Mouse (Mus musculus): ENCODE measurements at regions not wholly inside any gene's neighbourhood (a gene's known extent, or its start where the extent isn't known, plus 50 kb on each side); places are given as distances from the start of the nearest gene placed in this dataset.
A peak's percentile ranks its signal among the peaks of the same experiment; 100 is the strongest.

DNA sequence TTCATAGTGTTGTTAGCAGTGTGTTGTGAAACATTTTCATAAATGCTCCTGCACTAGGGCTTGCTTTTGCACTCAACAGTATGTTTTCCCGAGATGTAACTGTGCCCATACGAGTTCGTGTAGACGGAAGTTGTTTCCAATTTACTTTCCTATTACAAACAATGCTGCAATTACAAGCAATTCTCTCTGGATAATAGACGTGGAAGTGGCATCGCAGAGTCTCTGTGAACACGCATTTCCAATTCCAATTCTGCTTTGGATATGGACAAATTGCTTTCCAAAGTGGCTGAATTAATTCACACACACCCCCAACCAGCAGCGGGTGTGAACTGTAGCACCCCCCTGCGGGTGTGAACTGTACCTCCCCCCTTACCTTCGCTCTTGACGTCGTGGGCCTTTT lies 250.9 kb upstream of the Dio3 start:
- no peaks in the 10 kb centered on the region for H3K9me3 ChIP-seq (ENCODE audit: low read length)
- no peak for ATAC-seq
- TF ChIP-seq EP300 (IDR thresholded peaks at IDR 0.05; ENCODE audit: low read depth) (no peak), CTCF (IDR thresholded peaks at IDR 0.05; ENCODE audit: low read depth) (no peak)

DNA sequence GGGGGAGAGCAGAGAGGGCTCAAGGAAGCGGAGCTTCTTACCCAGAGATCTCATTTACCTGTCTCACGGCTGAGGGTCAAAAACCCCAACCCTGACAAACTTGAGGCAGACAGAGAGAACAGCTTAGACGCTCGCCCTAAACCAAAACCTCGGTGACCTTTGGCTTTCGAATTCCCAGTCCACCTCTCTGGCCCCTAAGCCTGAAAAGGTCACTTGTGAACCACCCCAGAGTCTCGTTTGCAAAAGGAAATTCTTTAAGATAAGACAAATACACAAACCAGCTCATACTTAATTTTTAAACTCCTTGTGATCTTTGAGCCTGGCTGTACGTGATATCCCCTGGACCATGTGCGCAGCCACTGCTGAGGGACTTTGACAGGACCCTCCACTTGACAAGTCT lies 250.2 kb upstream of the Dio3 start:
- H3K36me3 ChIP-seq (replicated peaks; ENCODE audit: insufficient read depth, low read length), result no peaks in the 10 kb centered on the region
- no peaks in the 10 kb centered on the region for H3K9me3 ChIP-seq (ENCODE audit: low read length)
- no peak overlapping the region for H3K27ac ChIP-seq (ENCODE audit: low read depth)
- ATAC-seq, result no peak
- TF ChIP-seq EP300 (IDR thresholded peaks at IDR 0.05; ENCODE audit: low read depth), result no peak
- TF ChIP-seq CTCF (IDR thresholded peaks at IDR 0.05; ENCODE audit: low read depth), result no peak
- H3K4me3 ChIP-seq (ENCODE audit: low read depth, low read length), result no peak overlapping the region
- WGBS (ENCODE audit: insufficient replicate concordance), result 46% methylated on average over 9 of the region's 9 CpGs
- H3K9ac ChIP-seq (replicated peaks), result no peak overlapping the region
- DNase-seq, result no peak
- peaks cover 2% of the 10 kb centered on the region; the same call in 1 of the 2 replicates for H3K4me1 ChIP-seq (ENCODE audit: insufficient read depth)
- no peak overlapping the region for H3K4me2 ChIP-seq (ENCODE audit: low read depth, low read length)
- H3K27me3 ChIP-seq (ENCODE audit: insufficient read depth, low read length), result no peaks in the 10 kb centered on the region

More for the DNA sequence above, 250.9 kb upstream of the Dio3 start:
- Histone ChIP-seq H3K36me3 (replicated peaks; ENCODE audit: insufficient read depth, low read length) (no peaks in the 10 kb centered on the region), H3K4me1 (ENCODE audit: insufficient read depth) (peaks cover 2% of the 10 kb centered on the region; the same call in 1 of the 2 replicates), H3K27ac (ENCODE audit: low read depth) (no peak overlapping the region), H3K9ac (replicated peaks) (no peak overlapping the region), H3K4me2 (ENCODE audit: low read depth, low read length) (no peak overlapping the region), H3K27me3 (ENCODE audit: insufficient read depth, low read length) (no peaks in the 10 kb centered on the region), H3K4me3 (ENCODE audit: low read depth, low read length) (no peak overlapping the region)
- no peak for DNase-seq
- WGBS (ENCODE audit: insufficient replicate concordance), result 59% methylated on average over 12 of the region's 12 CpGs

DNA sequence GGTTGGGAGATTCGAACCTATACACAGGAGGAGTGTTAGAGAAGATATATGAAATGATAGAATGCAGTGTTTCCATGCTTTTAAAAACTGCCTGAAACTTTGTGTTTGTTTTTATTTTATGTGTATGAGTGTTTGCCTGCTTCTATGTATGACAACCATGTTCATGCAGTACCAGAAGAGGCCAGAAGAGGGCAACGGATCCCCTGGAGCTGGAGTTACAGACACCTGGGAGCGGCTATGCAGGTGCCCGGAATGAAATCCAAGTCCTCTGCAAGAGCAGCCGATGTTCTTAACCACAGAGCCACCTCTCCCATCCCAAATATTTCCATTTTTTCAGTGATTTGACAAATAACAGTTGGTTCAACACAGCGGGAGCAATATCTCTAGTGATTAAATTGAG lies 247.5 kb upstream of the Dio3 start:
- no peak overlapping the region for H3K4me2 ChIP-seq (ENCODE audit: low read depth, low read length)
- DNase-seq (peak; percentile 35), ATAC-seq (no peak)
- H3K27me3 ChIP-seq (ENCODE audit: insufficient read depth, low read length), result no peaks in the 10 kb centered on the region
- no peak overlapping the region for H3K4me3 ChIP-seq (ENCODE audit: low read depth, low read length)
- H3K9ac ChIP-seq (replicated peaks), result no peak overlapping the region
- peak; percentile 58 for TF ChIP-seq CTCF (IDR thresholded peaks at IDR 0.05; ENCODE audit: low read depth)
- TF ChIP-seq EP300 (IDR thresholded peaks at IDR 0.05; ENCODE audit: low read depth), result no peak
- H3K4me1 ChIP-seq (ENCODE audit: insufficient read depth), result peaks cover 2% of the 10 kb centered on the region; the same call in 1 of the 2 replicates
- no peak overlapping the region for H3K27ac ChIP-seq (ENCODE audit: low read depth)
- H3K9me3 ChIP-seq (ENCODE audit: low read length), result no peaks in the 10 kb centered on the region
- 51% methylated on average over 6 of the region's 6 CpGs for WGBS (ENCODE audit: insufficient replicate concordance)
- no peaks in the 10 kb centered on the region for H3K36me3 ChIP-seq (replicated peaks; ENCODE audit: insufficient read depth, low read length)

DNA sequence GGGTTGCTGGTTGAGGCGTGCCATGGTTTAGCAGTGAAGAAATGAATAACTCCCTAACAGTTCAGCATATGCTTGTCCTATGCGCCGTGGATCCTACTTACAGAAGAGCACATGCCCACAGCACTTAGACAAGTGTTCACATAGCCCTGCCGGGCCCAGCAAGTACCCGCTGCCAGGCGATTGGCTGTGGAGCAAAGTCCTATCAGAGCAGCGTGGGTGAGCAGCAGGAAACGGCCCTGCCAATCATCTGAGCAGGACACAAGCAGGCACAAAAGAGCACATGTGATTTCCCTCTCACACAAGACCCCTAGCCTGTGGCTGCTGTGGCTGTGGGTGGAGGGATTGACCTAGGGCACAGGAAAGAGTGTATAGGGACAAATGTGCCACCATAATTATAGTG lies 243.7 kb upstream of the Dio3 start:
- Histone ChIP-seq H3K9ac (replicated peaks) (no peak overlapping the region), H3K36me3 (replicated peaks; ENCODE audit: insufficient read depth, low read length) (no peaks in the 10 kb centered on the region), H3K4me1 (ENCODE audit: insufficient read depth) (no peaks in the 10 kb centered on the region), H3K9me3 (ENCODE audit: low read length) (no peaks in the 10 kb centered on the region), H3K27ac (ENCODE audit: low read depth) (no peak overlapping the region), H3K27me3 (ENCODE audit: insufficient read depth, low read length) (no peaks in the 10 kb centered on the region), H3K4me2 (ENCODE audit: low read depth, low read length) (no peak overlapping the region), H3K4me3 (ENCODE audit: low read depth, low read length) (no peak overlapping the region)
- TF ChIP-seq EP300 (IDR thresholded peaks at IDR 0.05; ENCODE audit: low read depth) (no peak), CTCF (IDR thresholded peaks at IDR 0.05; ENCODE audit: low read depth) (no peak)
- no peak for DNase-seq
- WGBS (ENCODE audit: insufficient replicate concordance), result 62% methylated on average over 8 of the region's 8 CpGs
- ATAC-seq, result no peak

DNA sequence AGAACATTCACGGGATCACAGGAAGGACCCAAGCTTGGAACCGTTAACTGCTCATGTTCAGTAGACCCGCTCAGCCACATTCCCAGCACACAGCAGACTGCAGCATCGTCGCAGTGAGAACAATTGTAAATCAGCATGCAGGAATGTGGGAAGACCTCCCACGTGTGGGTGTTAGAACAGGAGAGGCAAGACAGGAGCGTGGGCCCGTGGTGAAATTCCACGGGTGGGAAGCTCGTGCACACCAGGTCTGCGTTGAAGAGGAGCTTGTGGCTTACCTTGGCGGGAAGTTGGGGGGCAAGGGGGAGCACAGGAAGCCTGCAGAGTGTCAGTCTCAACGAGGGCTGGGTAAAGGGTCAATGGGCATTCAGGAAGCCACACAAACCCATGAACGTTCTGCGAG lies 238.2 kb upstream of the Dio3 start:
- TF ChIP-seq CTCF (IDR thresholded peaks at IDR 0.05; ENCODE audit: low read depth), result no peak
- no peak for TF ChIP-seq EP300 (IDR thresholded peaks at IDR 0.05; ENCODE audit: low read depth)
- Histone ChIP-seq H3K4me1 (ENCODE audit: insufficient read depth) (no peaks in the 10 kb centered on the region), H3K27me3 (ENCODE audit: insufficient read depth, low read length) (no peaks in the 10 kb centered on the region), H3K27ac (ENCODE audit: low read depth) (no peak overlapping the region), H3K4me2 (ENCODE audit: low read depth, low read length) (no peak overlapping the region), H3K36me3 (replicated peaks; ENCODE audit: insufficient read depth, low read length) (no peaks in the 10 kb centered on the region), H3K4me3 (ENCODE audit: low read depth, low read length) (no peak overlapping the region), H3K9ac (replicated peaks) (no peak overlapping the region), H3K9me3 (ENCODE audit: low read length) (no peaks in the 10 kb centered on the region)
- ATAC-seq, result no peak
- WGBS (ENCODE audit: insufficient replicate concordance), result 50% methylated on average over 15 of the region's 15 CpGs
- no peak for DNase-seq

DNA sequence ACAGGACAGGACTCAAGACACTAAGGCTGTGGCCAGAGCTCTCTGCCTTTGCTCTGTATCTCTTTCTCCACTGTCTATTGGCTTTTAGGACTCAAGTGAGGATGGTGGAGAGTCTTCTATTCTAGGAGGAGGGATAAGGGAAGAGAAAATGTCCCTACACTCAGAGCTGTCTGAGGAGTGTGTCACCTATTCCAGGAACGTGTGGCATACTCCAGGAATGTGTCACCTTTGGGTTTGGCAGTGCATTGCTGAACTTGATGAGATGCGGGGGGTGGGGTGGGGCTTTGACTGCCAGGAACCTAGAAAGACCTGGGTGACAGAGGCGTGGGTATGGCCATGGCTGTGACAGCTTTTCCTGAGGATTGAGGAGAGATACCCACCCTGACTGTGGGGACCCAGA lies 237.1 kb upstream of the Dio3 start:
- H3K9me3 ChIP-seq (ENCODE audit: low read length), result no peaks in the 10 kb centered on the region
- no peak for DNase-seq

DNA sequence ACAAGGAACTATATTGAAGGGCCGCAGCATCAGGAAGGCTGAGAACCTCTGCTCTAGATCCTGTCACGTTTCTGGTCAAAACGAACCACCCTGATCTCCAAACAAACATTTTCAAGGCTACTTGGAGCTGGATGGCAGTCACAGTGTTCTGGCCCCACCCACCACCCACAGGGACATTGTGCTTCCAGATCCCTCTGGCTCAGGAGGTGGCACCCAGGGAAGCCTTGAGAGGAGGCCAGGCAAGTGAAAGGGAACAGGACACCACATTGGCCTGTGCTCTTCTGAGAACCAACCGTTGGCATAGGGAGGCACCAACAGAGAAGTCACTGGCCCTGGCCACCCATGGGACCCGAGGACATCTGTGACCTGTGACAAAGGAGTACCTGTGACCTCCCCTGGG lies 234.6 kb upstream of the Dio3 start:
- H3K9ac ChIP-seq (replicated peaks), result no peak overlapping the region
- H3K9me3 ChIP-seq (ENCODE audit: low read length), result no peaks in the 10 kb centered on the region
- no peak for ATAC-seq
- H3K36me3 ChIP-seq (replicated peaks; ENCODE audit: insufficient read depth, low read length), result no peaks in the 10 kb centered on the region
- no peak for DNase-seq
- no peak overlapping the region for H3K4me2 ChIP-seq (ENCODE audit: low read depth, low read length)
- no peaks in the 10 kb centered on the region for H3K4me1 ChIP-seq (ENCODE audit: insufficient read depth)
- H3K27ac ChIP-seq (ENCODE audit: low read depth), result no peak overlapping the region
- H3K4me3 ChIP-seq (ENCODE audit: low read depth, low read length), result no peak overlapping the region
- no peaks in the 10 kb centered on the region for H3K27me3 ChIP-seq (ENCODE audit: insufficient read depth, low read length)
- no peak for TF ChIP-seq EP300 (IDR thresholded peaks at IDR 0.05; ENCODE audit: low read depth)
- TF ChIP-seq CTCF (IDR thresholded peaks at IDR 0.05; ENCODE audit: low read depth), result no peak
- WGBS (ENCODE audit: insufficient replicate concordance), result 65% methylated on average over 5 of the region's 5 CpGs

More for the DNA sequence above, 237.1 kb upstream of the Dio3 start:
- no peak overlapping the region for H3K27ac ChIP-seq (ENCODE audit: low read depth)
- no peak for ATAC-seq
- H3K4me3 ChIP-seq (ENCODE audit: low read depth, low read length), result no peak overlapping the region
- 64% methylated on average over 3 of the region's 3 CpGs for WGBS (ENCODE audit: insufficient replicate concordance)
- no peaks in the 10 kb centered on the region for H3K27me3 ChIP-seq (ENCODE audit: insufficient read depth, low read length)
- no peaks in the 10 kb centered on the region for H3K4me1 ChIP-seq (ENCODE audit: insufficient read depth)
- no peaks in the 10 kb centered on the region for H3K36me3 ChIP-seq (replicated peaks; ENCODE audit: insufficient read depth, low read length)
- TF ChIP-seq EP300 (IDR thresholded peaks at IDR 0.05; ENCODE audit: low read depth), result no peak
- no peak for TF ChIP-seq CTCF (IDR thresholded peaks at IDR 0.05; ENCODE audit: low read depth)
- H3K9ac ChIP-seq (replicated peaks), result no peak overlapping the region
- no peak overlapping the region for H3K4me2 ChIP-seq (ENCODE audit: low read depth, low read length)

Data from liver, postnatal 0 days (tissue).